Mouse (Mus musculus) testis, adult 2 months (tissue): ENCODE measurements around the gene Tle1.

Experiments used
- CTCF ChIP-seq: fragments of 200-500 bp; IDR thresholded peaks from 2 replicates; pipeline ENCODE4 v1.5.1; 2012; ENCODE audit warnings: low read depth, mild to moderate bottlenecking, inconsistent platforms, low read length, moderate library complexity; ENCODE audit not compliant: control insufficient read depth, insufficient read depth, insufficient replicate concordance
- POLR2A ChIP-seq: fragments of 200-500 bp; IDR thresholded peaks from 2 replicates; pipeline ENCODE4 v1.6.1; 2012; ENCODE audit warnings: low read depth, mild to moderate bottlenecking, inconsistent platforms, low read length, moderate library complexity; ENCODE audit not compliant: control insufficient read depth

GRCm38 (mm10) chr4:72140706-72141105, 60.0 kb downstream of the Tle1 start:
- TF ChIP-seq CTCF (no peak), POLR2A (no peak)
